ENCODE assay signal across 10 mouse cellular contexts in the genomic region with DNA sequence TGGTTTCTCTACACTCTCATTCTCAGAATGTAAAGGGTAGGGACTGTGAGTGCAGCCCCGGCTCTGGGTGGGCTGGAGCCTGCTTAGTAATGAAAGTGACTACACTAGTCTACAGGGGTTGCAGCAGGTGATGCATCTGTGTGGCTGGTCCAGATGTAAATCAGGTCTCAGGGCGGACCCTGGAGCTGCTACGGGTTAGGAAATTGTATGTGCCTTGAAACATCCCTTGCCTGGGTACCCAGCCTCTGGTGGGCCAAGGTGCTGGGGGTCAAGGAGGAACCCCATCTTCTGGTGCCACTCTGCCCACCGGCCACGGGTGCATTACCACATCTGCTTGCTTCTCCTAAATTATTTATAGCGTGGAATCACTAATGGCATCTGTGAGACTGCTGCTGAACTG. TPM values are rescaled to one million over a fixed set of nuclear protein-coding genes. Genes with fewer than 3 reads are reported as not detected.
DNase-seq lines count a peak whose midpoint lies in the region; ATAC-seq lines count a peak whose summit lies in the region.
"Had no signal": no experiment of that assay in that cellular context is flagged by ENCODE, and none has a peak within 500 bp of the region (broad histone marks: within the 10 kb centered on the region; RNA-seq: fewer than 3 reads in every experiment).

No protein-coding gene starts in this region.

- 78% methylated on average over 6 of the region's 6 CpGs for WGBS in neural tube, embryonic 13.5 days
- 75% methylated on average over 6 of the region's 6 CpGs for WGBS in limb, embryonic 15.5 days
- WGBS in neural tube, embryonic 15.5 days: 63% methylated on average over 6 of the region's 6 CpGs

- no peaks in the 10 kb centered on the region for H3K27me3 ChIP-seq in neural tube, embryonic 13.5 days
- H3K27me3 ChIP-seq in limb, embryonic 15.5 days: no peaks in the 10 kb centered on the region
- H3K27me3 ChIP-seq in neural tube, embryonic 15.5 days (replicated peaks): no peaks in the 10 kb centered on the region
- H3K27me3 ChIP-seq: CH12.LX had no signal

- no peak for ATAC-seq in neural tube, embryonic 13.5 days (ENCODE audit: low read depth)
- ATAC-seq in limb, embryonic 15.5 days (ENCODE audit: insufficient number of reproducible peaks, low FRiP score, low TSS enrichment, low read depth): no peak
- no peak for ATAC-seq in neural tube, embryonic 15.5 days (ENCODE audit: low FRiP score)

- peak overlapping the region; percentile 61 for H3K27ac ChIP-seq in neural tube, embryonic 13.5 days (replicated peaks)
- peak overlapping the region; percentile 17; the same call in 1 of the 2 replicates for H3K27ac ChIP-seq in limb, embryonic 15.5 days
- H3K27ac ChIP-seq in neural tube, embryonic 15.5 days (replicated peaks): peak overlapping the region; percentile 51; the same call in 1 of the 2 replicates
- H3K27ac ChIP-seq: heart, embryonic 10.5 days had no signal

- H3K4me3 ChIP-seq in neural tube, embryonic 13.5 days: no peak overlapping the region
- H3K4me3 ChIP-seq in limb, embryonic 15.5 days: no peak overlapping the region
- H3K4me3 ChIP-seq in neural tube, embryonic 15.5 days (replicated peaks): no peak overlapping the region
- H3K4me3 ChIP-seq: heart, embryonic 10.5 days had no signal

- no peaks in the 10 kb centered on the region for H3K9me3 ChIP-seq in neural tube, embryonic 13.5 days
- H3K9me3 ChIP-seq in limb, embryonic 15.5 days: no peaks in the 10 kb centered on the region
- H3K9me3 ChIP-seq in neural tube, embryonic 15.5 days (replicated peaks): no peaks in the 10 kb centered on the region
- H3K9me3 ChIP-seq: heart, embryonic 10.5 days had no signal

- peak; percentile 58 for DNase-seq in cerebellum, adult 11-12 months
- no peak for DNase-seq in cerebellum, postnatal 36 days
- no peak for DNase-seq in neural tube, embryonic 10.5 days (ENCODE audit: extremely low spot score, low spot score)
- DNase-seq in urinary bladder, adult 18-20 months (ENCODE audit: low spot score in 2 of 2): no peak
- DNase-seq in kidney, postnatal 25 days: no peak

- peaks cover 40% of the 10 kb centered on the region for H3K4me1 ChIP-seq in neural tube, embryonic 13.5 days (replicated peaks)
- H3K4me1 ChIP-seq in limb, embryonic 15.5 days: peaks cover 16% of the 10 kb centered on the region
- H3K4me1 ChIP-seq in neural tube, embryonic 15.5 days: peaks cover 21% of the 10 kb centered on the region

- H3K9ac ChIP-seq in neural tube, embryonic 13.5 days: no peak overlapping the region; the same call in 1 of the 2 replicates
- no peak overlapping the region for H3K9ac ChIP-seq in limb, embryonic 15.5 days
- no peak overlapping the region for H3K9ac ChIP-seq in neural tube, embryonic 15.5 days (replicated peaks)

- no peak overlapping the region for H3K4me2 ChIP-seq in neural tube, embryonic 13.5 days
- H3K4me2 ChIP-seq in limb, embryonic 15.5 days: no peak overlapping the region
- H3K4me2 ChIP-seq in neural tube, embryonic 15.5 days: no peak overlapping the region

- peaks cover 35% of the 10 kb centered on the region for H3K36me3 ChIP-seq in neural tube, embryonic 13.5 days
- H3K36me3 ChIP-seq in limb, embryonic 15.5 days: peaks cover 46% of the 10 kb centered on the region
- H3K36me3 ChIP-seq in neural tube, embryonic 15.5 days: peaks cover 30% of the 10 kb centered on the region

RNA-seq across cellular contexts. Expression of gene Cd5, which starts 24.6 kb away (rescaled TPM):
- polyA plus RNA-seq in neural tube, embryonic 13.5 days (2015; fragmentation: Nextera tagmentation; extraction: Ambion mirVana): 0.54 and 0.58 TPM in 2 replicates
- 0.67 and 1.0 TPM in 2 replicates for polyA plus RNA-seq in limb, embryonic 15.5 days (2015; fragmentation: Nextera tagmentation; extraction: Ambion mirVana)
- polyA plus RNA-seq in neural tube, embryonic 15.5 days (2015; fragmentation: Nextera tagmentation; extraction: Ambion mirVana): 0.08 and 1.3 TPM in 2 replicates

RNA-seq across cellular contexts. Expression of gene Vps37c, which starts 25.6 kb away (rescaled TPM):
- polyA plus RNA-seq in neural tube, embryonic 13.5 days (2015; fragmentation: Nextera tagmentation; extraction: Ambion mirVana): 34.2 and 37.6 TPM in 2 replicates
- 46.0 and 48.6 TPM in 2 replicates for polyA plus RNA-seq in limb, embryonic 15.5 days (2015; fragmentation: Nextera tagmentation; extraction: Ambion mirVana)
- polyA plus RNA-seq in neural tube, embryonic 15.5 days (2015; fragmentation: Nextera tagmentation; extraction: Ambion mirVana): 28.7 and 30.3 TPM in 2 replicates

RNA-seq across cellular contexts. Expression of gene Pga5, which starts 36.3 kb away (rescaled TPM):
- not detected in 2 replicates for polyA plus RNA-seq in neural tube, embryonic 13.5 days (2015; fragmentation: Nextera tagmentation; extraction: Ambion mirVana)
- not detected in 2 replicates for polyA plus RNA-seq in limb, embryonic 15.5 days (2015; fragmentation: Nextera tagmentation; extraction: Ambion mirVana)
- not detected in 2 replicates for polyA plus RNA-seq in neural tube, embryonic 15.5 days (2015; fragmentation: Nextera tagmentation; extraction: Ambion mirVana)
- polyA plus RNA-seq: heart, embryonic 10.5 days had no signal
